Mouse (Mus musculus) E14TG2a.4 (cell line): ENCODE results near the gene Agtpbp1.
A peak's percentile ranks its signal among the peaks of the same experiment; 100 is the strongest.

Experiments used
- H3K27me3 ChIP-seq: 2 replicates; pipeline ENCODE4 v1.6.1; 2014; ENCODE audit warnings: low read length, control low read depth; ENCODE audit not compliant: insufficient read depth
- H3K36me3 ChIP-seq: 2 replicates; pipeline ENCODE4 v1.6.1; 2014; ENCODE audit warnings: low read length, control low read depth; ENCODE audit not compliant: insufficient read depth
- H3K4me1 ChIP-seq: replicated peaks from 2 replicates; pipeline ENCODE4 v1.6.1; 2014; ENCODE audit warnings: low read depth, low read length, control low read depth
- H3K4me3 ChIP-seq: replicated peaks from 2 replicates; pipeline ENCODE4 v1.5.1; 2014; ENCODE audit warnings: mild to moderate bottlenecking, low read length
- H3K9me3 ChIP-seq: 2 replicates; pipeline ENCODE4 v1.6.1; 2014; ENCODE audit warnings: low read length, control low read depth
- CTCF ChIP-seq: conservative IDR thresholded peaks from 2 replicates; pipeline ENCODE4 v1.5.1; 2014; ENCODE audit warnings: low read length
- NANOG ChIP-seq: IDR thresholded peaks from 2 replicates; pipeline ENCODE4 v1.6.1; 2014; ENCODE audit warnings: borderline replicate concordance, low read length, mixed read lengths
- POU5F1 ChIP-seq: IDR thresholded peaks from 2 replicates; pipeline ENCODE4 v1.6.1; 2014; ENCODE audit warnings: low read length, borderline replicate concordance

Gene Agtpbp1

DNA sequence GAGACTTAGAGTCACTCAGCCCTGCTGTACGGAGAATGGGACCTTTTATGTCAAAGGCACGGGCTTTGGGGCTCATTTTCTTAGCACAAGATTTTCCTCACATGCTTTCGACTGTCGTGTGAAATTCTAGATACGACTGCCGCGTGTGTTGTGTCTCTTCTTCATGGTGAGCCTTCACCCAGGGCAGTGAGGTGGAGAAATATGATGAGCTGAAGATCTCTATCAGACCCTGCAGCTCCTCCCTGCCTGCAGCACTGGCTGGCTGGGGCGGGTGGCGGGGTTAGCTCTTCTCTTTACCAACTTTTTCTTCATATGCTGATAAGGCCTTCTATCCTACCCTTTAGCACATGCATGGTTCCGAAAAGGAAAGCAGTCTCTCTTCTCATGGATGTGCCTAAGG lies 20.1 kb downstream of the Agtpbp1 start:
- no peaks in the 10 kb centered on the region for H3K36me3 ChIP-seq
- no peak overlapping the region for H3K4me3 ChIP-seq
- TF ChIP-seq CTCF = no peak
- TF ChIP-seq NANOG = no peak
- TF ChIP-seq POU5F1 = no peak
- H3K9me3 ChIP-seq = no peaks in the 10 kb centered on the region
- H3K27me3 ChIP-seq = peaks cover 10% of the 10 kb centered on the region; the same call in 1 of the 2 replicates
- peaks cover 27% of the 10 kb centered on the region for H3K4me1 ChIP-seq

DNA sequence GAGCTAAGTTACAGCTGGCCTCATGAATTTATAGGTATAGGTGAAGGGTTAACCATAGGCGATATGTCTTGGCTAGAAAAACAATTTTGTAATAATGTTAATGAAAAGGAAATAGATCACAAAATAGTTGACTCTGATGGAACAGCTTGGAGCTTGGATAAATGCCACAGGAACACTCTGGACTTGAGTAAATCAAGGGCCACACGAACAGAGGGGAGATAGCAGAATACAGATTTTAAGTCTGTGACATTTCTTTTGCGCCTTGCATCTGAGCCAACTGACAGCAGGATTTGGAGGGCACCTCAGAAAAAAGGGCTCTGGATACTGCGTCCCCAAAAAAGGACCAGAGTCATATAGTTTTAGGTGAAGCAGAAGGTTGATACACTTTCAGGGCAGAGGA lies 20.5 kb downstream of the Agtpbp1 start:
- Histone ChIP-seq H3K9me3 (no peaks in the 10 kb centered on the region), H3K4me3 (no peak overlapping the region), H3K4me1 (peaks cover 27% of the 10 kb centered on the region), H3K36me3 (no peaks in the 10 kb centered on the region), H3K27me3 (peaks cover 10% of the 10 kb centered on the region; the same call in 1 of the 2 replicates)
- TF ChIP-seq POU5F1 (no peak), CTCF (no peak), NANOG (no peak)

DNA sequence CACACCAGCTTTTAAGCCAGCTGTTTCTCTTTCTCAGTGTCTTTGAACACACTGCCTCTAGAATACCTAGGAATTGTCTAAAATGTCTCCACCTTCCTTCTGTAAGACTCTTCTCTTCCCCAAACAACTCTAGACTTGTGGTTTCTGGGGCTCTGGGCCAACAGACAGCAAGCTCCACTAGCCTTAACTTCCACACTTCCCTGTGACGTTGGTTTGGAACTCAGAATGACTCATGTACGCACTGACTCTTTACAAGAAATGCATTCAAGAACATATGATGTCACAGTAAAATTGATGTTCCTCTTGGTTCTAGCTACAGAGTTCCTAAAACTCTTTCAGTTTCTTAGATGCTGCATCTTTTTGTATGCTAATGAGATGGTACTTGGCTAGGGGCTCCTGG lies 22.6 kb downstream of the Agtpbp1 start:
- H3K4me3 ChIP-seq = no peak overlapping the region
- TF ChIP-seq NANOG (no peak), POU5F1 (no peak), CTCF (no peak)
- no peaks in the 10 kb centered on the region for H3K9me3 ChIP-seq
- H3K4me1 ChIP-seq = peaks cover 33% of the 10 kb centered on the region
- peaks cover 15% of the 10 kb centered on the region; the same call in 1 of the 2 replicates for H3K27me3 ChIP-seq
- H3K36me3 ChIP-seq = no peaks in the 10 kb centered on the region

DNA sequence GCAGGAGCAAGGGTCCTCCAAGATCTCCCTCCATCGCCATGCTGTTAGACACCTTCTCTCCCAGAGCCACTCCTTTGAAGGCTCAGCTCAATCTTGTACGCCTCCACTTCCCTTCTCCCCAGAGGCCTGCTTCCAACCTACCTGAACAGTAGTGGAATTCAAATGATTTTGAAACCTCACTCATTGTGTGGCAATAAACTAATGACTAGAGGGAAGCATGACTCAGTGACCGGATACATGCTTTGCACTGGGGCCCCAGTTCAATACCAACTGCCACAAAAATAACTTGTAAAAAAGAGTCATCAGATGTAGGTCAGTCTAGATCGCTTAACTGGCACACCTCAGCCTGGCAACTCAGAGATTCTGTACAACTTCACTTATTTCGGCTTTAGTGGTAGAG lies 26.3 kb downstream of the Agtpbp1 start:
- TF ChIP-seq POU5F1 = no peak
- TF ChIP-seq NANOG = no peak
- H3K4me3 ChIP-seq = no peak overlapping the region
- peaks cover 26% of the 10 kb centered on the region for H3K27me3 ChIP-seq
- peaks cover 44% of the 10 kb centered on the region for H3K4me1 ChIP-seq
- no peaks in the 10 kb centered on the region for H3K9me3 ChIP-seq
- no peaks in the 10 kb centered on the region for H3K36me3 ChIP-seq

DNA sequence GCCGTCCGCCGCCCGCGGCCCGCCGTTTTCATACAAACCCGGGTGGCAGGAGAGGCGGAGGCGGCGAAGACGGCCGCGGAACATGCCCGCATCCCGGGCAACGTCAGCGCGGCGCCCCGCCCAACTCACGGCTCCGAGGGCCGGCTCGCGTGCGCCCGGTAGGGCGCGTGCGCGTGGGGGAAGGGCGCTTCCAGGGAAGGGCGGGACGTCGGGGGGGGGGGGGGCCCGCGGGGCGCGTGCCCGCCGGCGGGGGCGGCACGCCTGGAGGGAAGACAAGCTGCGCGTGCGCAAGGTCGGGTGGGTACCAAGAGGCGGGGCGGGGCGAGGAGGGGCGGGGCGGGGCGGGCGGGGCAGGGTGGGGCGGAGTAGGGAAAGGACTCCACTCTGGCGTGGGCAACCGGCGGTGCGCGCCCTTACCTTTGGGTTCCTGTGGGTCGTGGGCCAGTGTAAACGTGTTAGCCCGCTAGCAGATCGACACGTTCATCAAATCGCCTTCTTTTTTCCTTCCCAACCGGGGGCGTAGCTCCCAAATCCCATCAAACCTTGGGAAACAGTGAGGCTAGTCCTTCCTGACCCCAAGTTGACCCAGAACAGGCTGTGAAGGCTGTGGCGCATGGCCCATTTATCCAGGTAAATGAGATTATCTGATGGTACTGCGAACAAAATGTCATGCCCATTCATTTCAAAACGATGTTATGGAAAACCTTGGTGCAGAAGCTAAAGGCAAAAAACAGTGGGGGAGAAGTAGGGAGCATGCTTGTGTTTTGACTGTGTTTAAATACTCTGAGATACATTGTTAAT lies 27.6 kb downstream of the Agtpbp1 start:
- Histone ChIP-seq H3K9me3 (no peaks in the 10 kb centered on the region), H3K4me3 (peak overlapping the region; percentile 89), H3K4me1 (peaks cover 32% of the 10 kb centered on the region), H3K36me3 (no peaks in the 10 kb centered on the region), H3K27me3 (peaks cover 26% of the 10 kb centered on the region)
- no peak for TF ChIP-seq NANOG
- no peak for TF ChIP-seq CTCF
- no peak for TF ChIP-seq POU5F1

GRCm38 (mm10) chr13:59556670-59557069 lies 28.4 kb downstream of the Agtpbp1 start:
- no peaks in the 10 kb centered on the region for H3K9me3 ChIP-seq
- H3K4me1 ChIP-seq = peaks cover 25% of the 10 kb centered on the region
- peak overlapping the region; percentile 89 for H3K4me3 ChIP-seq
- H3K36me3 ChIP-seq = no peaks in the 10 kb centered on the region
- H3K27me3 ChIP-seq = peaks cover 26% of the 10 kb centered on the region
- TF ChIP-seq CTCF (no peak), POU5F1 (no peak), NANOG (no peak)

DNA sequence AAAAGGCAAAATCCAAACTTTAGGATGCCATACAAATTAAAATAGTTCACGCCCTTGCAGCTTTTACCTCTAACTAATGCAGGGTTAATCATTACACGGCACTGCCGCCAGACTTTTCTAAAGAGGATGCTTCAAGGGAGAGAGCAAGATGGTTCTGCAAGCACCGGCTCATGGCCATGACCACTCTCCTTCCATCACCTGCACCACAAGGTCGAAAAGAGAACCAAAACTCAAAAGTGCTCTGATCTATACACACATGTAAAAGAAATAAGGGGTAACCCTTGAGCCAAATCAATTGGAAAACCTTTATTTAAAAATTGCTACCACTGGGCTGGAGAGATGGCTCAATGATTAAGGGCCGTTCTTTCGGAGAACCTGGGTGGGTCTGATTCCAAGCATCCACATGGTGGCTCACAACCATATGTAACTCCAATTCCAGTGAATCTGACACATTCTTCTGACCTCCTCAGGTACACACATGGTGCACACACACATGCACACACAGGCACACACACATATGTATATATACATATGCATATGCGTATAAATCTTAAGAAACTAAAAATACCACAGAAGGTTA lies 29.3 kb downstream of the Agtpbp1 start:
- no peaks in the 10 kb centered on the region for H3K9me3 ChIP-seq
- H3K4me1 ChIP-seq = peaks cover 25% of the 10 kb centered on the region
- H3K4me3 ChIP-seq = no peak overlapping the region
- H3K27me3 ChIP-seq = peaks cover 26% of the 10 kb centered on the region
- TF ChIP-seq NANOG = no peak
- TF ChIP-seq CTCF = no peak
- no peak for TF ChIP-seq POU5F1
- H3K36me3 ChIP-seq = no peaks in the 10 kb centered on the region

DNA sequence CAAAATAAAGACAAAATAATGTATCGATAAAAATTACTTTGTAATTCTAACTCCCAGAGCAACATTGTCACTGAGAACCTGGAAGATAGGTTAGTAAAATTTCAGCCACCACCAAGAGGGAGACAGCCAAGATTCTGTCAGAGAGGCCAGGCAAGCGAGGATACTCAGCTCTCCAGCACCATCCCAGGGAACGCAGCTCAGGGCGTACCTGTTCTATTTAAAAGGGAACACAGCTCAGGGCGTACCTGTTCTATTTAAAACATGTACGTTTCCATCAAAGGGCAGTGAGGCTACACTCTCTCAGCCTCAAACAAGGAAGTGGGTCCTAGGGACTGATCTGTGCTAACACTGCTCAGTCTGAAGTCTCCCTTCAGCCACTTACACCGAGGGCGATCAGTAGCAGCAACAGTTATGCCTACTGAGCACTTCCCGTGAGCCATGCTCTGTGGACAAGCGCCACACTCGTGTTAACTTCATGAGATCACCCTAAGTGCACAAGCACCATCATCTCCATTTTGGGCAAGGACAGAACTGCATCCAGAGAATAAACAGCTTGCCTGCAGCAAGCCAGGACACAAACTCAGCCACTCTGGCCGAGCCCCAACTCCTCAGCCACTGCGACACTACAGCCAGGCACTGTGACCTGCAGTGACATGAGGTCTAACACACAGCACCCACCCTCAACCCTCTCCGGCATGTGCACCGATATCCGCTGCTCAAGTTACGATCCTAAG lies 30.1 kb downstream of the Agtpbp1 start:
- no peak for TF ChIP-seq POU5F1
- no peak for TF ChIP-seq CTCF
- no peak for TF ChIP-seq NANOG
- Histone ChIP-seq H3K27me3 (peaks cover 26% of the 10 kb centered on the region), H3K9me3 (no peaks in the 10 kb centered on the region), H3K4me3 (no peak overlapping the region), H3K36me3 (no peaks in the 10 kb centered on the region), H3K4me1 (peaks cover 25% of the 10 kb centered on the region)
